Mouse (Mus musculus) bone marrow, adult 2 months (tissue): ENCODE measurements around the gene Apbb1ip.

Source experiments
- CTCF ChIP-seq: fragments of 200-500 bp; IDR thresholded peaks from 2 replicates; pipeline ENCODE4 v1.5.1; 2011; ENCODE audit warnings: low read length, control low read depth; ENCODE audit not compliant: control insufficient read depth, insufficient read depth
- POLR2A ChIP-seq: fragments of 200-500 bp; IDR thresholded peaks from 2 replicates; pipeline ENCODE4 v1.6.1; 2011; ENCODE audit warnings: low read depth, mild to moderate bottlenecking, control low read depth, low read length, borderline replicate concordance; ENCODE audit not compliant: control insufficient read depth

DNA sequence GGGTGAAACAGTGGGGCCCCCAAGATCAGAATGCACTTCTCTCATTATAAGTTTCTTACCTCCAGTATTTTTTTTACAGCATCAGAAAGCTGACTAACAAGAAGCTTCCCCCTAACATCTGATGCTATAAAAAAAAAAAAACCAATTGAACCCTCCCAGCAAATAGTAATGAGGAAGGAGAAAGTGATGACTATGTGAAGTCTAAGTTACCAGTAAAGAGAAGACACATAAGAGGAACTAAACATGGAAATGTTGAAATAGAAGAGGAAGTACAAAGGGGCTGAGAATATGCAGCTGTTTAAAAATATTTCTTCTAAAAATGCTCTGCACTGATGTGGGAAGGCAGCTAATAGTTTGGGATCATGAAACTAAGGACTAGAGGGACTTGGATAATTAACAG lies 27.1 kb upstream of the Apbb1ip start:
- TF ChIP-seq CTCF (no peak), POLR2A (no peak)
